Mouse (Mus musculus): ENCODE data around the gene Nufip2. TPM values are rescaled to one million over a fixed set of nuclear protein-coding genes. Genes with fewer than 3 reads are reported as not detected.

Nufip2 gene
- polyA plus RNA-seq, 1 experiment = 17.2 TPM

- peaks cover 20% of the 10 kb centered on the region for H3K4me1 ChIP-seq (ENCODE audit: control insufficient read depth, insufficient read depth, low read length)
These were observed 103.6 kb downstream of the Nufip2 start for GRCm38 (mm10) chr11:77789512-77789911.

GRCm38 (mm10) chr11:77790286-77790685 is 104.3 kb downstream of the Nufip2 start:
- TF ChIP-seq POLR2A (IDR thresholded peaks at IDR 0.05; ENCODE audit: extremely low read depth, insufficient read depth, low read length) (no peak), CTCF (IDR thresholded peaks at IDR 0.05; ENCODE audit: extremely low read depth, insufficient read depth, low read length) (no peak)
- Histone ChIP-seq H3K4me1 (ENCODE audit: control insufficient read depth, insufficient read depth, low read length) (peaks cover 17% of the 10 kb centered on the region), H3K4me3 (ENCODE audit: insufficient read depth, low read length) (no peak overlapping the region), H3K27ac (ENCODE audit: insufficient read depth, low read length) (peak overlapping the region; percentile 31)

More at GRCm38 (mm10) chr11:77789512-77789911, 103.6 kb downstream of the Nufip2 start:
- TF ChIP-seq POLR2A (IDR thresholded peaks at IDR 0.05; ENCODE audit: extremely low read depth, insufficient read depth, low read length) (no peak), CTCF (IDR thresholded peaks at IDR 0.05; ENCODE audit: extremely low read depth, insufficient read depth, low read length) (no peak)
- no peak overlapping the region for H3K4me3 ChIP-seq (ENCODE audit: insufficient read depth, low read length)
- H3K27ac ChIP-seq (ENCODE audit: insufficient read depth, low read length) = no peak overlapping the region

GRCm38 (mm10) chr11:77791241-77791727 is 105.3 kb downstream of the Nufip2 start:
- Histone ChIP-seq H3K4me1 (ENCODE audit: control insufficient read depth, insufficient read depth, low read length) (peaks cover 15% of the 10 kb centered on the region), H3K4me3 (ENCODE audit: insufficient read depth, low read length) (no peak overlapping the region), H3K27ac (ENCODE audit: insufficient read depth, low read length) (peak overlapping the region; percentile 31)
- TF ChIP-seq CTCF (IDR thresholded peaks at IDR 0.05; ENCODE audit: extremely low read depth, insufficient read depth, low read length) (no peak), POLR2A (IDR thresholded peaks at IDR 0.05; ENCODE audit: extremely low read depth, insufficient read depth, low read length) (no peak)

Other genes with a start within 250 kb of the Nufip2 start
- 154 and 169 TPM in 2 replicates for gene Coro6, start 223.7 kb upstream of the Nufip2 start, polyA plus RNA-seq (2012; rRNA removed)
- 150 and 151 TPM in 2 replicates for gene Ankrd13b, start 196.5 kb upstream of the Nufip2 start, polyA plus RNA-seq (2012; rRNA removed)
- 204 and 230 TPM in 2 replicates for gene Git1, start 192.6 kb upstream of the Nufip2 start, polyA plus RNA-seq (2012; rRNA removed)
- 0.64 and 0.77 TPM in 2 replicates for gene Abhd15, start 171.0 kb upstream of the Nufip2 start, polyA plus RNA-seq (2012; rRNA removed)
- 6.8 and 7.2 TPM in 2 replicates for gene Trp53i13, start 170.2 kb upstream of the Nufip2 start, polyA plus RNA-seq (2012; rRNA removed)
- not detected in 2 replicates for gene Gm10392, start 167.0 kb upstream of the Nufip2 start, polyA plus RNA-seq (2012; rRNA removed)
- gene Taok1, start 78.3 kb upstream of the Nufip2 start, polyA plus RNA-seq (2012; rRNA removed) = 29.7 and 29.9 TPM in 2 replicates
- gene Cryba1, start 39.1 kb downstream of the Nufip2 start, polyA plus RNA-seq (2012; rRNA removed) = not detected in 2 replicates
- gene Myo18a, start 77.1 kb downstream of the Nufip2 start, polyA plus RNA-seq (2012; rRNA removed) = 72.7 and 73.3 TPM in 2 replicates
- not detected in 2 replicates for gene Gm10277, start 101.6 kb downstream of the Nufip2 start, polyA plus RNA-seq (2012; rRNA removed)
- gene Pipox, start 207.9 kb downstream of the Nufip2 start, polyA plus RNA-seq (2012; rRNA removed) = 3.2 and 3.8 TPM in 2 replicates
- gene Sez6, start 244.6 kb downstream of the Nufip2 start, polyA plus RNA-seq (2012; rRNA removed) = 97.4 and 109 TPM in 2 replicates